Mouse (Mus musculus) embryonic facial prominence, embryonic 14.5 days (tissue): ENCODE results near the gene Wnt7a. TPM values are rescaled to one million over a fixed set of nuclear protein-coding genes. Genes with fewer than 3 reads are reported as not detected.
A peak's percentile ranks its signal among the peaks of the same experiment; 100 is the strongest.

Experiments
- ATAC-seq: fragments of 200-750 bp; cut with Nextera tagmentation; 2 replicates; pipeline ENCODE4 v1.8.0; 2017; ENCODE audit warnings: low read depth, moderate number of reproducible peaks, moderate TSS enrichment
- DNase-seq: peaks from one replicate; pipeline ENCODE4 v3.0.0-alpha.2; 2015; ENCODE audit warnings: low spot score
- H3K27ac ChIP-seq: fragments of 300-500 bp; sonication (generic); replicated peaks from 2 replicates; pipeline ENCODE4 v1.5.1; 2014; ENCODE audit warnings: low read depth, mild to moderate bottlenecking, low read length, moderate library complexity
- H3K27me3 ChIP-seq: fragments of 300-500 bp; sonication (generic); replicated peaks from 2 replicates; pipeline ENCODE4 v1.6.1; 2014; ENCODE audit warnings: low read length; ENCODE audit not compliant: control insufficient read depth, insufficient read depth
- H3K36me3 ChIP-seq: fragments of 300-500 bp; sonication (generic); 2 replicates; pipeline ENCODE4 v1.6.1; 2014; ENCODE audit warnings: low read length, mixed read lengths; ENCODE audit not compliant: control insufficient read depth, insufficient read depth
- H3K4me1 ChIP-seq: fragments of 300-500 bp; sonication (generic); 2 replicates; pipeline ENCODE4 v1.6.1; 2014; ENCODE audit warnings: antibody characterized with exemption, low read length; ENCODE audit not compliant: control insufficient read depth, insufficient read depth
- H3K4me2 ChIP-seq: fragments of 300-500 bp; sonication (generic); 2 replicates; pipeline ENCODE4 v1.6.1; 2014; ENCODE audit warnings: low read depth, mild to moderate bottlenecking, low read length, moderate library complexity, mixed read lengths
- H3K4me3 ChIP-seq: fragments of 300-500 bp; sonication (generic); 2 replicates; pipeline ENCODE4 v1.5.1; 2014; ENCODE audit warnings: low read depth, mild to moderate bottlenecking, low read length
- H3K9ac ChIP-seq: fragments of 300-500 bp; sonication (generic); 2 replicates; pipeline ENCODE4 v1.6.1; 2014; ENCODE audit warnings: low read depth, mild to moderate bottlenecking, low read length, moderate library complexity, mixed read lengths
- H3K9me3 ChIP-seq: fragments of 300-500 bp; sonication (generic); 2 replicates; pipeline ENCODE4 v1.6.1; 2016; ENCODE audit warnings: low read length; ENCODE audit not compliant: control insufficient read depth
- WGBS: fragments of 180-500 bp; shearing (Covaris S2); extraction: QIAGEN DNeasy Blood & Tissue Kit; methylation state at CpG from one replicate; pipeline ENCODE4 v1.1.7; 2014; 5-methylcytosine and 5-hydroxymethylcytosine counted together
- polyA plus RNA-seq: library from polyadenylated mRNA; unstranded; fragments of >200 nt; fragmentation: Nextera tagmentation; extraction: Ambion mirVana; gene quantifications from 2 replicates; pipeline ENCODE4 v1.2.1, GENCODE M21; 2014

The Wnt7a gene
- polyA plus RNA-seq, 1 experiment from 2014 or later = 0.54 TPM

GRCm38 (mm10) chr6:91424151-91424550, 13.0 kb upstream of the Wnt7a start:
- Histone ChIP-seq H3K9me3 (no peaks in the 10 kb centered on the region), H3K36me3 (no peaks in the 10 kb centered on the region), H3K9ac (no peak overlapping the region), H3K27ac (no peak overlapping the region), H3K4me1 (no peaks in the 10 kb centered on the region), H3K27me3 (no peaks in the 10 kb centered on the region), H3K4me2 (no peak overlapping the region), H3K4me3 (no peak overlapping the region)
- no peak for ATAC-seq
- WGBS = 60% methylated on average over 4 of the region's 4 CpGs
- DNase-seq = no peak

GRCm38 (mm10) chr6:91421629-91422028, 10.5 kb upstream of the Wnt7a start:
- ATAC-seq = no peak
- no peaks in the 10 kb centered on the region for H3K4me1 ChIP-seq
- H3K4me2 ChIP-seq = no peak overlapping the region
- WGBS = 76% methylated on average over 4 of the region's 4 CpGs
- H3K27me3 ChIP-seq = peaks cover 11% of the 10 kb centered on the region; the same call in 1 of the 2 replicates
- no peaks in the 10 kb centered on the region for H3K9me3 ChIP-seq
- no peak overlapping the region for H3K27ac ChIP-seq
- no peak overlapping the region for H3K9ac ChIP-seq
- H3K4me3 ChIP-seq = no peak overlapping the region
- H3K36me3 ChIP-seq = no peaks in the 10 kb centered on the region
- DNase-seq = no peak

GRCm38 (mm10) chr6:91417291-91417845, 6.2 kb upstream of the Wnt7a start:
- DNase-seq = no peak
- no peak overlapping the region for H3K4me2 ChIP-seq
- H3K4me1 ChIP-seq = no peaks in the 10 kb centered on the region
- WGBS = 83% methylated on average over 5 of the region's 5 CpGs
- H3K27me3 ChIP-seq = peaks cover 32% of the 10 kb centered on the region
- no peak overlapping the region for H3K4me3 ChIP-seq
- H3K27ac ChIP-seq = no peak overlapping the region
- H3K9me3 ChIP-seq = no peaks in the 10 kb centered on the region
- no peak overlapping the region for H3K9ac ChIP-seq
- no peaks in the 10 kb centered on the region for H3K36me3 ChIP-seq
- no peak for ATAC-seq

DNA sequence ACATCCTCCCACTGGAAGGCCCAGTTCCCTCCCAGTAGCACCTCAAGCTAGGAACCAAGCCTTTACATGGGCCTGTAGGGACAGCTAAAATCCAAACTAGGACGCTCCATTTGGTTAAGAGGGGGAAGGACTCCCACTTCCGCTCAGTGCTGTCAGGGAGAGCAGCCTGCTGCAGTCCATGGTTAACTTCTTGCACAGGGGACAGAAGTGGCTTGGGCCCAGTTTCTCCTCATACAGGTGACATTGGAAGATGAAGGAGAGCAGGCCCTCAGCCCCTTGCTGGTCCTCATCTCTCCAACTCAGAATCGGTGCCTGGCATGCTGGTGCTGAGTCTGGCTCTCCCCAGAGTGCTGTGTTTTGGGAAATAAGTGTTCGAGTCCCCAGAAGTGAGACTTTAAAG, 5.0 kb upstream of the Wnt7a start:
- no peak overlapping the region for H3K4me2 ChIP-seq
- no peaks in the 10 kb centered on the region for H3K36me3 ChIP-seq
- DNase-seq (no peak), ATAC-seq (no peak)
- no peak overlapping the region for H3K27ac ChIP-seq
- WGBS = 80% methylated on average over 4 of the region's 4 CpGs
- H3K4me3 ChIP-seq = no peak overlapping the region
- H3K9me3 ChIP-seq = no peaks in the 10 kb centered on the region
- H3K4me1 ChIP-seq = no peaks in the 10 kb centered on the region; the same call in 1 of the 2 replicates
- peaks cover 44% of the 10 kb centered on the region for H3K27me3 ChIP-seq
- H3K9ac ChIP-seq = no peak overlapping the region

DNA sequence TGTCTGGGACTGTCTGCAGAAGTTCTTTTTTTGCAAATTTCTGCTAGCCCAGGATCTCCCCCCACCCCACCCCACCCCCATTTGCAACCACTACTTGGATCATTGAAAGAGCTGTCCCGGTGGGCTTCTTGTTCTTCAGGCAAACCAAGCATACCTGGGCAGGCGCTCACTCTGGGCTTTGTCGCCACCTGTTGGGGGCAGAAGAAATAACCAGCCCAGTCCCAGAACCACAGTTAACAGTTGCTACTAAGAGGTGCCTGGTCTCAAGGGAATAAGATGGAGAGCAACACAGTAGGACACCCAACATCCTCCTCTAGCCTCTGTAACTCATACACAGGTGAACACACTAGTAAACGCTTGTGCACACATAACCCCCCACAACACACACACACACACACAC, 3.7 kb upstream of the Wnt7a start:
- Histone ChIP-seq H3K9me3 (no peaks in the 10 kb centered on the region), H3K27me3 (peaks cover 57% of the 10 kb centered on the region), H3K9ac (no peak overlapping the region), H3K4me2 (no peak overlapping the region), H3K27ac (no peak overlapping the region), H3K4me3 (no peak overlapping the region), H3K36me3 (no peaks in the 10 kb centered on the region), H3K4me1 (no peaks in the 10 kb centered on the region; the same call in none of the 2 replicates)
- 4% methylated on average over 4 of the region's 4 CpGs for WGBS
- ATAC-seq = 0 out of 2 replicates have a peak, but pooled peaks have one; percentile 35
- peak; percentile 27 for DNase-seq

DNA sequence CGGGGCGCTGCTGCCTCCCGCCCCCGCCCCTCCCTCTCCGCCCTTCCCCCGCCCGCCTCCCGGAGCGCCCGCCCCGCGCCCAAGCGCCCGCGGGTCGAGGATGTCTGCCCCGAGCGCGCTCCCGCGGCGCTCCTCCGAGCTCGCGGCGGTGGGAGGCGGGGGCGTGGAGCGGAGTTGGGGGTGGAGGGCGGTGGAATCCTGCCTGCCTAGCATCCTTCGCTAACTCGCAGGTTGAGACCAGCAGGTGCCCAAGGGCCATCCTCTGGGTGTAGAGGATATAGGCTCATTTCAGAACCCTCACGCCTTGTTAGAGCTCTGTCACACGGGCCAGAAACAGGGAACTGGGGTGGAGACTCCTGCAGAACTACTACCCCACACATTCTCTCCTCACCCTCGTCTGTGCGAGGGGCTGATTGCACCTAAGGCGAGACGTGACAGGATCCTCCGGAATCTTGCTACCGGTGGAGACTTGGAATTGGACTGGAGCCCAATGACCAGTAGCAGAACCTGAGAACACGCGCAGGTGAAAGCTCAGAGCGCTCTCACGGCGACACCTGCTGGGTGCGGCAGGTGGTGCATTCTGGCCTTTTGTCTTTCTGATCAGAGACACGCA, 312 bp upstream of the Wnt7a start:
- Histone ChIP-seq H3K4me3 (peak overlapping the region; percentile 51), H3K9me3 (no peaks in the 10 kb centered on the region), H3K27me3 (peaks cover 74% of the 10 kb centered on the region), H3K36me3 (no peaks in the 10 kb centered on the region), H3K27ac (no peak overlapping the region), H3K4me1 (no peaks in the 10 kb centered on the region; the same call in none of the 2 replicates), H3K4me2 (peak overlapping the region; percentile 97), H3K9ac (peak overlapping the region; percentile 46; the same call in 1 of the 2 replicates)
- peak; percentile 45; the same call in 1 of the 2 replicates for ATAC-seq
- 0% methylated on average over 17 of the region's 47 CpGs for whole genome bisulfite sequencing
- DNase-seq = peak; percentile 62

DNA sequence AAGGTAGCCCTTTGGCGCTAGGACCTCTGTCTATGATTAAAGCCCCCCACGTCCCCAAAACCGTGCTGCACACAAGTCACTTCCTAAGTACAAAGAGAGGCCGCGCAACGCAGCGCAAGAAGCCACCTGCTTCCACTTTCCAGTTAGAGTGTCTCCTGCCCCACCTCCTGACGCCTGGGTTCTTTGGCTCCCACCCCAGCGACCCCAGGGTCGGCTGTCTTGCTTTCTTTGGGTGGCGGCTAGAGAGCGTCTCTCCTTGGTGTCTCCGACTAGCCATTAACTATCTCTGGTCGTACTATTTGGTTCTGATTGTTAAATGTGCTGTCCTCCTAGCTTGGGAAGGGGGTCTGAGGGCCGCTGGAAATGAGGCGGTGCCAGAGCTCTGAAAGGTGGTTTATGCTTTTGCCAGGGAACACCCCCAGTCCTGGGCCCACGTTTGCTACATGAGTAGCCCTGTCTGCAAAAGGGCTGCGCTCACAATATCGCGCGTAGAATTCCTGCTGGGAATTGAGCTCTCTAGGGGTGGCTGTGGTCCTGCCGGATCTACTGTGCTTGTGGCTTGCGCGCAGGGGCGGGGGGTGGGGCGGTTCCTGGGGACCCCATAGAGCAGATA, 889 bp downstream of the Wnt7a start:
- Histone ChIP-seq H3K27ac (no peak overlapping the region), H3K4me1 (no peaks in the 10 kb centered on the region; the same call in none of the 2 replicates), H3K4me2 (peak overlapping the region; percentile 97), H3K4me3 (peak overlapping the region; percentile 51), H3K36me3 (no peaks in the 10 kb centered on the region), H3K9me3 (no peaks in the 10 kb centered on the region), H3K9ac (no peak overlapping the region), H3K27me3 (peaks cover 74% of the 10 kb centered on the region)
- WGBS = 1% methylated on average over 25 of the region's 26 CpGs
- no peak for DNase-seq
- no peak for ATAC-seq

DNA sequence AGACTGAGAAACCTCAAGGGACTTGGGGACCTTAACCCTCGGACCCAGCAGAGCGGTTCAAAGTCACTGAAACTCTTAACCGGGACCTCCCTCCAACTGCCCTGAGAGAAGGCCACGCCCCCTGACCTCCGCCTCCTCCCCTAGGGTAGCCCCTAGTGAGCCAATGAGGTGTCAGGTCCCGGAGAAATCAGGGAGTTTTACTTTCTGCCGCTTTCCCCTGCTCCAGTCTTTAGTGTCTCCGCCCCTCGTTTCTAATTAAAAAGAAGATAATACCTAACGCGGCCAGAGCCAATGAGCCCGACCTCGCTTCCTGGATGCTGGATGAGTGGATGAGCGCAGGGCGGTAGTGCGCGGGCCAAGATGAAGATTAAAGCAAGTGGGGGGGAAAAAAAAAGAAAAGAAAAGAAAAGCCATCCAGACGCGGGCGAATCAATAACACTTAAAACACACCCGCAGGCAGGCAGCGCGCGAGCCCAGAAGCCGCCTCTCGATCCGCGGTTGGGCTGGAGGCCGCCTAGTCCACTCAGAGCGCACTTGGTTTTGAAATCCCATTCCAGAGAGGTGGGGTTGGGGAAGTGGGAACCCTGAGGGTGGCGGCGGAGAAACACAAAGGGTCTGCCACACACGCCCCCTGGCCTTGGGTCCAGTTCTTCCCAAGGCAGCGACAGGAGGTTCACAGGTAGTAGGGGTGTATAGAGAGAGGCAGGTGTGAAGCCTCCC, 1.6 kb downstream of the Wnt7a start:
- Histone ChIP-seq H3K9ac (no peak overlapping the region), H3K4me3 (peak overlapping the region; percentile 51), H3K27me3 (peaks cover 74% of the 10 kb centered on the region), H3K4me2 (peak overlapping the region; percentile 97), H3K36me3 (no peaks in the 10 kb centered on the region), H3K4me1 (no peaks in the 10 kb centered on the region; the same call in none of the 2 replicates), H3K27ac (no peak overlapping the region), H3K9me3 (no peaks in the 10 kb centered on the region)
- ATAC-seq (no peak), DNase-seq (peak; percentile 4)
- under 1% methylated on average over 34 of the region's 34 CpGs for WGBS
